Mouse (Mus musculus) heart, postnatal 0 days (tissue): ENCODE measurements around the gene Tppp. TPM values are rescaled to one million over a fixed set of nuclear protein-coding genes. Genes with fewer than 3 reads are reported as not detected.
"Not testable (repeated sequence)": the region's sequence is repeated elsewhere in the genome, so short reads cannot be mapped to it uniquely, and the experiment has no call there.

ENCODE experiments used
- ATAC-seq: fragments of 200-750 bp; cut with Nextera tagmentation; 2 replicates; pipeline ENCODE4 v1.8.0; 2017; ENCODE audit warnings: low read depth, moderate number of reproducible peaks, moderate library complexity; ENCODE audit not compliant: insufficient read depth
- DNase-seq: peaks from one replicate; pipeline ENCODE4 v3.0.0-alpha.2; 2016; ENCODE audit warnings: low spot score
- H3K27ac ChIP-seq: fragments of 300-500 bp; sonication (generic); 2 replicates; pipeline ENCODE4 v1.5.1; 2014; ENCODE audit warnings: low read depth, mild to moderate bottlenecking
- H3K27me3 ChIP-seq: fragments of 300-500 bp; sonication (generic); 2 replicates; pipeline ENCODE4 v1.6.1; 2014; ENCODE audit warnings: low read length, mixed read lengths; ENCODE audit not compliant: control insufficient read depth, insufficient read depth
- H3K36me3 ChIP-seq: fragments of 300-500 bp; sonication (generic); replicated peaks from 2 replicates; pipeline ENCODE4 v1.6.1; 2014; ENCODE audit warnings: low read length, mixed read lengths; ENCODE audit not compliant: control insufficient read depth, insufficient read depth
- H3K4me1 ChIP-seq: fragments of 300-500 bp; sonication (generic); 2 replicates; pipeline ENCODE4 v1.6.1; 2014; ENCODE audit warnings: antibody characterized with exemption; ENCODE audit not compliant: control insufficient read depth, insufficient read depth
- H3K4me2 ChIP-seq: fragments of 300-500 bp; sonication (generic); 2 replicates; pipeline ENCODE4 v1.6.1; 2014; ENCODE audit warnings: low read depth, mild to moderate bottlenecking, low read length, moderate library complexity
- H3K4me3 ChIP-seq: fragments of 300-500 bp; sonication (generic); 2 replicates; pipeline ENCODE4 v1.5.1; 2014; ENCODE audit warnings: low read depth, low read length
- H3K9ac ChIP-seq: fragments of 300-500 bp; sonication (generic); replicated peaks from 2 replicates; pipeline ENCODE4 v1.6.1; 2014; ENCODE audit warnings: low read depth, low read length, mixed read lengths
- H3K9me3 ChIP-seq: fragments of 300-500 bp; sonication (generic); replicated peaks from 2 replicates; pipeline ENCODE4 v1.6.1; 2016; ENCODE audit warnings: low read length; ENCODE audit not compliant: control insufficient read depth
- CTCF ChIP-seq: IDR thresholded peaks from 2 replicates; pipeline ENCODE4 v1.5.1; 2016; ENCODE audit warnings: antibody characterized with exemption, control low read depth, low read depth
- EP300 ChIP-seq: IDR thresholded peaks from 2 replicates; pipeline ENCODE4 v1.6.1; 2016; ENCODE audit warnings: antibody characterized with exemption, low read depth
- WGBS: fragments of 180-500 bp; shearing (Covaris S2); extraction: QIAGEN DNeasy Blood & Tissue Kit; methylation state at CpG from one replicate; pipeline ENCODE4 v1.1.7; 2014; 5-methylcytosine and 5-hydroxymethylcytosine counted together
- polyA plus RNA-seq: library from polyadenylated mRNA; unstranded; fragments of >200 nt; fragmentation: Nextera tagmentation; extraction: Ambion mirVana; gene quantifications from 2 replicates; pipeline ENCODE4 v1.2.1, GENCODE M21; 2015
- total RNA-seq: library from RNA; depleted of rRNA; stranded (reverse); fragments of >200 nt; gene quantifications from 2 replicates; pipeline ENCODE4 v1.2.3, GENCODE M21; 2014; ENCODE audit warnings: low replicate concordance

Gene Tppp
- total and polyA plus RNA-seq, 2 experiments from 2014 or later = 5.8 to 16.9 TPM

DNA sequence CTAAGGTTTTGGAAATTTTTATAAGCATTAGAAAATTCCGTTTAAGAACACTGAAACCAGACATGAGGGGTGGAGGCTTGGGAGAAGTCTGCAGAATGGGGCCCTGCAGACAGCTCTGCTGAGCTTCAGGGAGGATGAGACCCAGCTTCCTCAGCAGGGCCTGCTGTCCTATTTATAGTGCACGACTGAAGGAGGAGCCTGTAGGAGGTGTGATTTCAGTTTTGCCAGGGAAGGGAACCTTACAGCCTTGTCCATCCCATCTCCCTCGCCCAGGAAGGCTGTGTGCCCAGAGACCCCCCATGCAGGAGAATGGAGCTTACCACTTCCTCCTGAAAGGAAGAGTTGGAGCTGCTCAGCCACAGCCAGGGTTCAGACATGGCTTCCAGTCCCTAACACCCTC, 1.5 kb downstream of the Tppp start:
- no peak for DNase-seq
- TF ChIP-seq CTCF = no peak
- TF ChIP-seq EP300 = no peak

GRCm38 (mm10) chr13:74015908-74016307, 6.7 kb downstream of the Tppp start:
- H3K4me2 ChIP-seq = no peak overlapping the region
- DNase-seq = no peak
- no peak overlapping the region for H3K27ac ChIP-seq
- WGBS = 82% methylated on average over 4 of the region's 4 CpGs
- no peaks in the 10 kb centered on the region for H3K36me3 ChIP-seq
- H3K4me1 ChIP-seq = peaks cover 8% of the 10 kb centered on the region; the same call in 1 of the 2 replicates
- no peak for TF ChIP-seq EP300
- TF ChIP-seq CTCF = no peak
- H3K9ac ChIP-seq = no peak overlapping the region
- H3K4me3 ChIP-seq = no peak overlapping the region
- no peak for ATAC-seq
- no peaks in the 10 kb centered on the region for H3K9me3 ChIP-seq
- no peaks in the 10 kb centered on the region for H3K27me3 ChIP-seq

More for the DNA sequence above, 1.5 kb downstream of the Tppp start:
- no peaks in the 10 kb centered on the region for H3K9me3 ChIP-seq
- H3K9ac ChIP-seq = peak overlapping the region; percentile 46
- H3K27me3 ChIP-seq = no peaks in the 10 kb centered on the region
- peak overlapping the region; percentile 95 for H3K4me2 ChIP-seq
- no peak for ATAC-seq
- WGBS = 19% methylated on average over 3 of the region's 3 CpGs
- H3K4me3 ChIP-seq = peak overlapping the region; percentile 66
- H3K36me3 ChIP-seq = no peaks in the 10 kb centered on the region
- H3K27ac ChIP-seq = no peak overlapping the region
- peaks cover 12% of the 10 kb centered on the region; the same call in 1 of the 2 replicates for H3K4me1 ChIP-seq

- ATAC-seq = no peak
Measured at GRCm38 (mm10) chr13:74017426-74017825, 8.2 kb downstream of the Tppp start.

DNA sequence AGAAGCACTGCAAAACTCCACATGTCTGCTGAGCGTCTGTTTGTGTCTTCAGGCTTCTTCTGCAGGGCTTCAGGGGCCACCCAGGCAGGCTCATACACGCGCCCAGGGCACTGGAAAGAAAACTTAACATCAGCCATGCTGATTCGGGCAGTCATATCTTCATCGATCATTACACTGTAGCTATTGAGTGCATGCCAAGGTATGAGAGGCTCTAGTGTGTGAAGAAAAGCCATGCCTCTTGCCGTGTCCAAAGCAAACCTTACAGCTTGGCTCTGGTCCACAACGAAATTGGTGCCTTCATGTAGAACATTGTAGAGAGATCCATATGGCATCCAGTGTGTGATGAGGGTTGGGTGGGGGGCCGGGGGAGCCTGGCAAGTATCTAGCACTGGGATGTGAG, 9.8 kb downstream of the Tppp start:
- H3K4me1 ChIP-seq, H3K9me3 ChIP-seq, H3K4me2 ChIP-seq, H3K27ac ChIP-seq, ATAC-seq, H3K27me3 ChIP-seq, H3K36me3 ChIP-seq, H3K9ac ChIP-seq, H3K4me3 ChIP-seq, DNase-seq: not testable (repeated sequence)
- 62% methylated on average over 8 of the region's 8 CpGs for WGBS

More at GRCm38 (mm10) chr13:74017426-74017825, 8.2 kb downstream of the Tppp start:
- H3K4me2 ChIP-seq = no peak overlapping the region
- WGBS = 74% methylated on average over 4 of the region's 4 CpGs
- no peak overlapping the region for H3K4me3 ChIP-seq
- H3K9ac ChIP-seq = no peak overlapping the region
- H3K27ac ChIP-seq = no peak overlapping the region
- no peaks in the 10 kb centered on the region for H3K36me3 ChIP-seq
- DNase-seq = no peak
- TF ChIP-seq EP300 (no peak), CTCF (no peak)
- peaks cover 3% of the 10 kb centered on the region; the same call in 1 of the 2 replicates for H3K4me1 ChIP-seq
- H3K9me3 ChIP-seq = no peaks in the 10 kb centered on the region
- no peaks in the 10 kb centered on the region for H3K27me3 ChIP-seq

DNA sequence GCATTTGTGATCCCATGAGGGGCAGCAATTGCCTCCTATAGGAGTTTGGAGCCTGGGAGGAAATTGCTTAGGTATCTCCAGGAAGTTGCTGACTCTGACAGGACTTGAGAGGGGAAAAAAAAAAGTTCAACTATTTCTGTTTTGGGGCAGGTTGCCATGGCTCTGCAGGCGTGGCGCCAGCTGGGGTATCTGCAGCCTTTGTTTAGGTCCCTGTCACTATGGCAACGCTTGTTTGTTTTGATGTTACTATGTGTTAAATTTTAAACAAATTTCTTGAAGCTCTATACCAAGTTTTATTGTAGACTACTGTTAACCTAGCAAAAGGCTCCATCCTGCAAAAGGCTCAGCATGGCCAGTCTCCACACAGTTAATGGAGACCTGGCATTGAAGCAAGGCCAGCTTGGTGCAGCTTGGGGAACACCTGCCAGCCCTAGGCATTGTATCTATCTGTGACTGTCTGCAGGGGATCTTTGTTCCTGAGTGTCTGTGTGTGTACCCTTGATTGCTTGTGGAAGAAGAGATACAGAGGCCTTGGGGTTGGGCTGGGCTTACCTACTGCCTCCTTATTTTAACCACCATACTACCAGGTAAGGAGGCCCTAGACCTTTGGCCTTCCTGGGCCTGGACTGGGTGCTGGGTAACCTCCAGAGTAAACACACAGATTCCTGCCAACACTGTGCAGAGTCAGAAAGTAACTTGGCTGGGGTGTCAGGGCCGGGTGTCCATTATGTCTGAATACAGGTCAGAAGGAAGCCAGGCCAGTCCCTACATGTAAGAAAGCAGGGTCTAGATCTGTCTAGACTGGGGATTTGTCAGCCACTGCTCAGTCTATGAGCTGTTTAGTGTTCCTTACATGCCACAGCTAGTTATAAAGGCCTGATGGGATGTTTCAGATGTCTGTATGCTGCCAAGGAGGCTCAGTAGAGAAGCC, 16.2 kb downstream of the Tppp start:
- no peak overlapping the region for H3K4me2 ChIP-seq
- no peak overlapping the region for H3K4me3 ChIP-seq
- ATAC-seq = peak; percentile 32
- 43% methylated on average over 4 of the region's 4 CpGs for WGBS
- H3K27ac ChIP-seq = peak overlapping the region; percentile 66
- no peaks in the 10 kb centered on the region for H3K27me3 ChIP-seq
- H3K9ac ChIP-seq = no peak overlapping the region
- H3K9me3 ChIP-seq = no peaks in the 10 kb centered on the region
- TF ChIP-seq EP300 (no peak), CTCF (no peak)
- peak; percentile 57 for DNase-seq
- H3K36me3 ChIP-seq = peaks cover 6% of the 10 kb centered on the region; the same call in 1 of the 2 replicates
- H3K4me1 ChIP-seq = peaks cover 18% of the 10 kb centered on the region
